Mouse (Mus musculus): ENCODE measurements around the gene Tmed4.
A peak's percentile ranks its signal among the peaks of the same experiment; 100 is the strongest.

Tmed4 gene

DNA sequence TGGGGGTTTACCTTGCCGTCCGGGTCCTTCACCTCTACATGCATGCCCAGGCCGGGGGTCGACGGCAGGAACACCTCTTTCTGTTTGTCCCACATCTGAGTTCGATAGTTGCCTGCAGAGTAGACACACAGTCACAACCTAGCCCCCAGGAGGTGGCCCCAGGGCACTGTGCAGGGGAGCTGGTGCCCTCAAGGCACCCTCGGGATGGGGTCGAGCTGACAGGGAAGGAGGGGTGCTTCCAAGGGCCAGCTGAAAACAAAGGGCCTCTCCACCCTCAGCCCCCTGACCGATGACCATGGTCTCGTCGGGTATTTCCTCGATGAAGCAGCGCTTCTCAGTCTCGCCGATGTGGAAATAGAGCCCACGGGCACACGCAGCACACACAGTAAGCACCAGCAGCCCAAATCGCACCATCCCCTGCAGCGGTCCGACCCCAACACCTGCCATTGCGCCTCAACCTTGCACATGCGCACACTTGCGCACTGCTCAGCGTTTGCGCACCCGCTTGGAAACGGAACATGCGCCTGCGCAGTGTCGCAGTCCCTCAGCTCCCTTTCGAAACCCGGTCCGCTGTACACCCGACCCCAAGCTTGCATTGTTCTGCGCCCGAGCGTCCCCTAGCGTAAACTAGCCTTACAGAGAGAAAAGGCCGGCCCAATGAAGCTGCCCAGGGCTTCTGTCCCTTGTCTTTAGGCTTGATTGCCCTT lies at the start of gene Tmed4:
Gene Tmed4 (minus strand): TSS at position 484 of the 707 bp plus-strand sequence.
- peak; percentile 94 for DNase-seq (ENCODE audit: low read depth, low spot score)

DNA sequence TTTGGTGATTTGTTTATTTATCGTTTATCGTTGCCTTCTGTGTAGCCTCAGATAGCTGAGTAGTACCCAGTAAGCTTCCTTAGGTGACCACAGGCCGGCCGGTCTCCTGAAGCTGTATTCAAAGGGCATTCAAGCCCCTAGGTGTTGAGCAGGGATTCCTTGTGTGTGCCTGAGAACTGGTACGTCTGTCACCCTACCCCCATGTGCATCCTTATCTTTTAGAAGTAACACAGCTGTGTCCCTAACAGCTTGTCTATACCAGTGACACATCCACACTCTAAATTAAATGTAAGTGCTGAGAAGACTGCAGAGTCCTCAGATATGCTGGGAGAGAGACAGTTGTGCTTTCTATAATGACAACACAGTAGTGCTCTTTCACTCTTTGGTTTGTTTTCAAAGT lies 48.7 kb upstream of the Tmed4 start:
- no peak for DNase-seq (ENCODE audit: low read depth, low spot score)

DNA sequence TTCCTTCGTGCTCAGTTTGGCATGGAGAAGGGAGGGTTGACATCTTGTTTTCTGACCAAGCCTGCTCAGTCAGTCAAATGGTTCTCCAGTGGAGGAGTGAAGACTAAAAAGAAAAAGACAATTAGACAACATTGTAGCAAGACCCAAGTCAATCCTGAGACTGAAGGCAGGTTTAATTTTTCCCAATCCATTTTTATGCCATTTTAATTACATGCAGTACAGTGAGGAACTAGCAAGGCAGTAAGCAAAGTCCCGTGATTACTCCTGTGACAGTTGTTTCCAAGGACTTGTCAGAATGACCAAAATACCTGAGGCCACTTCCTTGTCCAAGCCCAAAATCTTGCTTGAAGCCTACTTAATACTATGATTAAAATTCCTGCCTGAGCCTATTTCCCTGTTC lies 47.4 kb upstream of the Tmed4 start:
- DNase-seq (ENCODE audit: low read depth, low spot score), result no peak

DNA sequence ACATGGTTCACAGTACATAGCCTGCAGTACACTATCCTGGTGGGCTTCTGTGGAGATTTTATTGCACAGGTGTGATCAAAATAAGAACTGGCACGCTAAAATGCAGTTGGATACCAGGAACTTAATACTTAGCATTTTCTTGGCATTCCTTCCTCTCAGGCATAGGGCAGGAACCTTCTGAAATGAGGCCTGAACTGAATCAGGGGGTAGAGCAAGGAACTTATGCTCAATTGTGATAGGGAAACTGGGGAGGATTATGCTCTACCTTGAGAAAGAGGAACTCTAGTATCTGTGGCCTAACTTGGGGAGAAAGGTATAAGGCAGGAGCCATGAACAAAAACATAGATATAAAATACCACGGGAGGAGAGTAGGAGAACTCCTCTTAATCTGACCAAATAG lies 44.7 kb upstream of the Tmed4 start:
- no peak for DNase-seq (ENCODE audit: low read depth, low spot score)

DNA sequence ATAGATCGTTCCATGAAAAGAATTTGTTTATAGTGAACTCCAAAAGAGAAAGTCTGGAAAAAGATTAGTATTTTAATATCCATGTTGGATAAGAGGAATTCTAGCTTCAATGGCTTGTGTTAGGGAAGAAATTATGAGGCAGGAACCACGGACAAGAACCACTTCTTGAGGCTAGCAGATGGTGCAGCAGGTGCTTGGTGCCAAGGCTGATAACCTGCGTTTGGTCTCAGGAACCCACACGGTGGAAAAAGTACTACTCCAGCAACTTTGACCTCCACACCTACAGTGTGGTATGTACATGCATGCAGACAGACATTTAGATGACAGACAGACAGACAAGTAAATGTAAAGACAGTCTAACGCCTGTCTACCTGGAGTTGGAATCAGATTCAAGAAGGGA lies 43.9 kb upstream of the Tmed4 start:
- DNase-seq (ENCODE audit: low read depth, low spot score), result no peak

DNA sequence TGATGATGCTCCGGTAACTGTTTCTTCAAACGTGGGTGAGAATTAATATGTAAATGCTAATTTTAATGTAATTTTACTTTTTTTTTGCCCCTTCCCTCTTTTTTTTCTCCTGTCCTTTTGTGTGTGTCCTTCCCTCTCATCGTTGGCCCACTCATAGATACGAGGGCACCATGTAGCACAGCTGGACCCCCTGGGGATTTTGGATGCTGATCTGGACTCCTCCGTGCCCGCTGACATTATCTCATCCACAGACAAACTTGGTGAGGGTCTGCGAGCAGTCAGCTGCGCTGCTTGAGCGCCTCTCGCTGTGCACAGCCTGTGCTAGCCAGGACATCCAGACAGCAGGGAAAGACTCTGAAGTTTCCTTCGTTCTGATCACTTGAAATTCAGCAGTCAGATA lies 42.2 kb upstream of the Tmed4 start:
- DNase-seq (ENCODE audit: low read depth, low spot score), result no peak

DNA sequence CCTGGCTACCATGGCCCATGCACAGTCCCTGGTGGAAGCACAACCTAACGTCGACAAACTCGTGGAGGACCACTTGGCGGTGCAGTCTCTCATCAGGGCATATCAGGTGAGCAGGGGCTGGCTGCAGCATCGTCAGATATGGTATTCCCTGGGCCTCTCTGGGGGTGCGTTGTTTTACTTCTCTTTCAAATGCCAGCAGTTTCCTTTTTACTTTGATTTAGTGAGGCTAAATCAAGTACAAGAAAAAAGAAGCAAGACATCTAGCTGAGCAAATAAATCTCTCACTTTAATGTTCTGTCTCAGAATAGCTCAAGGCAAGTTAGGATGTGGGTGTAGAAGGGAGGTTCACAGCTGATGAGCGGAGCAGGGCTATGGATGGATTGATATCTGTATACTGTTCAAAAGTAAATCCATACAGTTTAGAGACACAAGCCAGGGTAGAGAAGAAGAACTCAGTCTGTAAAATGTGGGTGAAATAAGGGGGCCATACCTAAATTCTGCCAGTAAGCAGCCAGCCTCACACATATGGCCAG lies 39.3 kb upstream of the Tmed4 start:
- DNase-seq (ENCODE audit: low read depth, low spot score), result peak; percentile 39

DNA sequence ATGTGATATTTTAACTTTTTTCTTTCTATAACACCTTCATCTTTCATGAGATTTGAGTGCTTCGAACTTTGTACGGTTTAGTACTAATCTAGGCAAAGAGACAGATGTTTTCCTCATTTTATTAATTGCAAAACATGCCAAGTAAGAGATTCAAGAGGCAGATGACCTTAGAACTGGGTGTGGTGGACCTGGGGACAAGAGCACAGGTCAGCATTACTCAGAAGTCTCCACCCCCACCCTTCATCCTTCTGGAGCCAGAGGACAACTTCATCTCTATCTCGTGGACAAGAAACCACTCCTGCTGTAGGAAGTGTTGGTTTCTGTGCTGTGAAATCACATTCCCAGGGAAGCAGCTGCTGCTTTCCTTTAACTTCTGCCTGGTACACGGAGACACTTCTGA lies 33.5 kb upstream of the Tmed4 start:
- DNase-seq (ENCODE audit: low read depth, low spot score), result no peak

DNA sequence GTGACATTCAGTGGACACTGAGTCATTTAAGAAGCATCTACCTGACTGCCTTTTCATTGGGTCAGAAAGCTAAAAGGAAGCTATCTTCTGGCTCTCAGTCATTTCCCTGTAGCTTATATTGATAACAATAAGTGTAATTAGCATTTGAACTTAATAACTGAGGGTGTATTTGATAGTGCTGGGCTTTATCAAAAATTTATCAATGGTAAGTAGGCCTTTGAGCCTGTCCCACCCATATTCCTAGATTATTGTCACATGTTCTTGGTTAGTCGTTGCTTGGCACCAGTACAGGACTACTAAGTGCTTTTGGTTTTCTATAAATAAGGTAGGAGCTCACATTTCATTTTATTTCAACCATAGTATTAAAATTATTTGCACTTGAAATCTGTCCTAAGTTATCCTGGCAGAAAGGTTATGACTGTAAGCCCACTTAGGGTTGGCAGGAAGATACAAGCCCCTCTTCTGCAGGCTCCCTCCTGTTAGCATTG lies 31.3 kb upstream of the Tmed4 start:
- DNase-seq (ENCODE audit: low read depth, low spot score), result no peak

DNA sequence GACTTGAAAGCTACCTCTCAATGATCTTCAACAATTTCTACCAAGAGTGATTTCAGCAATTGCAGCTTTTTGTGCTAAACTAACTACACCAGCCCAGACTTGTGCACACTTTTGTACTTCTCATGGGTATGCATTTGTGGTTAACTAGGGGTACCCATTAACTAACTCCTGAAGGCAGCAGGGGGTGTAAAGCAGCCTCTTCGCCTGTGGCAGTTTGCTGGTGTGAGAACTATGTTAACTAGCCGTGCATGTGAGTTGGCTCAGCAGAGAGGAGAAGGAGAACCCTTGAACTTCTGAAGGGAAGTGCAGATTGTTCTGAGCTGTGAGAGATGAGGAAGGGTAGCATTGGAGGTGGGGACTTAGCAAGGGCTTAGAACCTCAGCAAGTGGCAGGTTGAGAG lies 28.1 kb upstream of the Tmed4 start:
- DNase-seq (ENCODE audit: low read depth, low spot score), result no peak

DNA sequence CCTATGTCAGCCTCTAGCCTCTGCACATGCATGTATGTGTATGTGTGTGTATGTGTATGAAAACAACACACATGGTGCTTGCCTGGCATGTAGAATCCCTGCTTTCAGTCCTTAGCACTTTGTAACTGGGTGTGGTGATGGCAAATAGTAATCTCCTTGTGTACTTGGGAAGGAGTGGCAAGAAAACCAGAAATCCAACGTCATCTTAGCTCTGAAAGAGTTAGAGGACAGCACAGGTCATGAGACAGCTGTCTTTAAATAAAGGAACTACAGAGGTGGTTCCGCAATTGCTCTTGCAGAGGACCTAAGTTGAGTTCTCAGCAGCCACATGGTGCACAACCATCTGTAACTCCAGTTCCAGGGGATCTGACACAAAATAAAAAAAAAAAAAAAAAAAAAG lies 24.8 kb upstream of the Tmed4 start:
- no peak for DNase-seq (ENCODE audit: low read depth, low spot score)

DNA sequence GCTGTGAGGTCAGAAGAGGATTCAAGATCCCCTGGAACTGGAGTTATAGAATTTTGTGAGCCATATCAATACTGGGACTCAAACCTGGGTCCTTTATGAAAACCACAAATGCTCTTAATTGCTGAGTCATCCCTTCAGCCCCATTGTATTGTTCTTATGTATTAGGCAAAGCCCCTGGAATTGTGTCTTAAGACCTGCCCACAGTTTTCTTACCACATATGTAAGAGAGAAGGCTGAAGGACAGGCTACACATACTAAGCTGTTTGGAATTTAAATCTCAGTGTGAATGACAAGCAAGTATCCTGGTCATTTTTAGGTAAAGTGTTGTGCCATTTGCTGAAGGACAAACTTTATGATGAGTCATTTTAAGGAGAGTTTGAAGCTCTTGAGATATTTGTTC lies 21.4 kb upstream of the Tmed4 start:
- no peak for DNase-seq (ENCODE audit: low read depth, low spot score)

DNA sequence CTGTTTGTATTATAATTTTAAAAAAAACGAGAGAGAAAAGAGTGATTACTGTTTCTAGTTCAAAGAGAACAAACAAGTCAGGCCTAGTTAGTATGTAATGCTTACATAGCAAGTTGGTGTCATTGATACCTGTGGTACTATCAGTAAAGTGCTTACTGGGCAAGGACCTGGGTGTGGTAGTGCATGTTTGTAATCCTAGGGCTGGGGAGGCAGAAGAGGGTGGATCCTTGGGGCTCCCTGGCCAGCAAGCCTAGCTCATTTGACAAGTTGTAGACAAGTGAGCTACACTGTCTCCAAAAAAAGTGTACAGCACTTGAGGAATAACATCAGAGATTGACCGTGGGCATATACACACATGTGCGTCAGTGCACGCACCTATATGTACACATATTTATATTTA lies 20.0 kb upstream of the Tmed4 start:
- DNase-seq (ENCODE audit: low read depth, low spot score), result no peak

DNA sequence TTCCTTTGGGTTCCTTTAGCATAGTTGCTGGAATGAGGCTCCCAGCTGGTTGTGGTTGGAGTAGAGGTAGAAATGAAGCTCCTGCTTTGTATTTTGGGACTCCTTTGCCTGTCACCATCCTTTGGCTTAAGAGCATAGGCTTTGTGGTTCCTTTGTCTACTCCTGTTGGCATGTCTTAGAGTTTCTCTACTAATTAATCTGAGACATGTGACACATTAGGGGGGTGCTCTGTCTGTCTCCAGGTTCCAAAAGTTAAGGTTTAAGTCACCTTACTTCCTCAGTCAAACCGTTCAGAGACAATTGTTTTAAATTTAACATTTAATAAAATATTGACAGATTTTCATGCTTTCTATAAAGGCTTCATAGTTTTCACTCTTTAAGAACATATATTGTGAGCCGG lies 18.9 kb upstream of the Tmed4 start:
- no peak for DNase-seq (ENCODE audit: low read depth, low spot score)

DNA sequence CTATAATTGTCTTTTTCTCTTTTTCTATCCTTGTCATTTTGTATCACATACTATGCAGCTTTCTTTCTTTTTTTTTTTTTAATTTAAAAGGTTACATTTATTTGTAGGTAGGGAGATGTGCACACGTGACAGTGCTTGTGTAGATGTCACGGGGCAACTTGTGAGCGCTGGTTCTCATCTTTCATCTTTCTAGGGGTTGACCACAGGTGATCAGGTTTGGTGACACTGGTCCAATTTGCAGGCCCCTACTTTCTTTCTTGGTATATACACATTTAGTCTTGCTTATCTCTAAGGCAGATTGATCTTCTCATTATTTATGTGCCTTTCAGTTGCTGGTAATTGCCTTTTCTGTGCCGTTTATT lies 18.3 kb upstream of the Tmed4 start:
- DNase-seq (ENCODE audit: low read depth, low spot score), result no peak

DNA sequence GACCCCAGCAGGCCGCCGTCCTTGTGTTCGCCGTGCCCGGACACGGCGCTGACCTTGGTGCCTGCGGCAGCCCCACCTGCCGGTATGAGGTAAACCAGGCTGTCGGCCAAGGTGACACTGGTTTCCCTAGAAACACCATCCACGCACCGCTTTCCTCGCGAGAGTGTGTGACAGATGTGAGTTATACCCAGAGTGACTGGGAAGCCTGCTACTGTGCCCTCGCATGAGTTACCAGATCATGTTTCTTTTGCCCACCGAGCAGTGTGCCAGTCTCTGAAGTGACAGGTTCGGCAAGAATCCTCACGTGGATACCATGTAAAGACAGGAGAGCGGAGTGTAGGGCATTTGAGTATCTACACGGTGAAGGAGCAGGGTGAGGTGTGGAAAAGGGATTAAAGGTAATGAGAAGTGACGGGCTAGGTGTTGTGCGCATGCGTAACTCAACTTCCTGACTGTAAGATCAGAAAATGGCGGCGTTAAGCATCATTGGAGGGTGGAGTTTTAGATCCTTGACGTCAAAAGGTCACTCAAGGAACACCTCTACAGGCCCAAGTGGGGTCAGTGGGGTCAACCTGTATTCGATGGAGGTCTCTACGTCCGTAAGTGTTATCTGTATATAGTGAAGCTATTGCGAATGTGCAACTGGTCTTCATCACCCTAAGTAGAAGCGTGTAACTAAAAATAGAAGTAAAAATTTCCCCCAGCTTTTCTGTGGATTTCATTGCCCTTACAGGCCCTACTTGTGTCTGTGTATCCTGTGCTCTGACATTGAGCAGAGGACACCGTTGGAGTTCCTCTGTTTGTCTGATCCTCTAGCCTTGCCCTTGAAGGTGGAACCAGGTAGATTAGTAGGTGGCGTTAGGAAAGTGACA lies 17.7 kb upstream of the Tmed4 start:
- peak; percentile 80 for DNase-seq (ENCODE audit: low read depth, low spot score)

DNA sequence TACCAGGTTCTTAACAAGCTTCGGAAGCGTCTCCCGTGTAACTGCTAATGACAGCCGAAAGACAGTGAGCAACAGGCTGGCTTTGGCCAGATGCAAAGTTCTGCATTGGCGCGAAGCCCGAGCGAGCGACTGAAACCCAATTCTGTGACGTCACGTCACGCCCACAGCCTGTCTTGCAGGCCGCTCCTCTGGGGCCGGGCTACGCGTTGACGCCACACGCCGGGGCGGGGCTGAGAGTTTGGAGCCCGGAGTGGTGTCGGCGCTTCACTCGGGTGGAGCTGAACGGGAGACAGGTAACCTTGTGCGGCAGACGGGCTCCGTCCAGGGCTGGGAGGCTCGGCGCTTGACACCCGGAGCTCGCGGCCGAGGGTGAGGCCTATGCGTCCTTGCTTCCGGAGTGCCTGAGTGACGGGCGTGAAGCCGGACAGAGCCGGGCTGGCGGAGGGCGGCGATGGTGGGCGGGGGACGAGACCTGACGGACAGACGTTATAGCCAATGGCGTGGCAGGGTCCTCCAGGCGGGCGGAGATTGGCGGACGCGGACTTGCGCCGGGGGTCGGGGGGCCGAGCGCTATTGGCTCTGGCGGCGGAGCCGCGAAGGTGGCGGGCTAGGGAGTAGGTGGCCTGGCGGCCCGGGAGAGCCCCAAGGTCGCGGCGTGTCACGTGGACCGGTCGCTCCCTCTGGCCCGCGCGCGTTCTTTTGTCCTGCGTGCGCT lies 16.9 kb upstream of the Tmed4 start, which contains the start of gene Ogdh:
Gene Ogdh (plus strand): TSS at position 233 of the 715 bp plus-strand sequence.
- peak; percentile 94 for DNase-seq (ENCODE audit: low read depth, low spot score)

DNA sequence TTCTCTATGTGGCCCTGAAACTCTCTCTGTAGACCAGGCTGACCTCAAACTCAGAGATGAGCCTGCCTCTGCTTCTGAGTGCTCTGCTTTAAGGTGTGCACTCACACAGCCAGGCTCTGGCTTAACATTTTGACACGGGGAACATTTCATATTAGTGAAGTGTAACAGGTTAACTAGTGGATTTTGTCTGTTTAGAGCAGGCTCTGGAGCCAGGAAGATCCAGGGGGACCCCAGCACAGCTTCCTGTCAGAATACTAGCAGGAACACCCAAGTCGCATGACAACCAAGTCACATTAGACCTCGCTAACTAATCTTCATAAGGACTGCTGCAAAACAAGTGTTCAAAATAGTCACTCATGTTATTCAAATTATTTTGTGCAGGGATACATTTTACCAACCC lies 16.2 kb upstream of the Tmed4 start:
- DNase-seq (ENCODE audit: low read depth, low spot score), result no peak

DNA sequence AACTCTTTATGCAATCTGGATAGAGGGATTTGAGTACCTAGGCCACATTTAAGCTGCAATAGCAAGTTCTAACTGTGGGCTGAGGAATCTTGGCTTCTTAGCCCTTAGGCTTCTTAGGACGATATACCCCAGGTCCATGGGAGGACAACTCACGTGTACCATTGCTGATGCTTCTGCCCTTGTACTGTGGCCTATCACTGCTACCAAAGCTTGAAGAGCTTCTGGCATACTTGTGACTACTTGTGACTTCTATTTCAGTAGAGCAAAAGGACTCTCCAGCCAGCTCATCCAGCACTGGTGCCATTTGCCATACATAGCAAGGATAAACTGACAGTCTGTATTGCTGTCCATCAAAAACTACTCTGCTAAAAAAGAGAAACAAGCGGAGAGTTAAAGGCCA lies 15.5 kb upstream of the Tmed4 start:
- DNase-seq (ENCODE audit: low read depth, low spot score), result no peak

DNA sequence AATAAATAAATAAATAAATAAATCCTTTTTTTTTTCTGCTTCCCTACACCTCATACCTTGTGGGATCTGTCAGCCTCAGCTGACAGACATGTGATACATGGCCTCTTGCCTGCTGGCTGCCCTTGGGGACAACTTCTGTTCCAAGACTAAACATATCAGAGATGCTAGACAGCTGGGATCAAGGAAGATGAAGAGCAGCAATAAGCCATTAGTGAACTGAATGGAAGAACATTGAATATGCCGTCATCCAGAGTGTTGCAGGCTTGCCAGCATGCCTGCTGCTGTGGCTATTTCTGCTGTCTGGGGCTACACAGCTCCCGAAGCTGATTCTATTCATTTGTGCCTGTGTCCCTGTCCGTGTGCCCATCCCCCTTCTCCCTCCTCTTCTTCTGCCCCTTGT lies 8.3 kb upstream of the Tmed4 start:
- DNase-seq (ENCODE audit: low read depth, low spot score), result no peak

DNA sequence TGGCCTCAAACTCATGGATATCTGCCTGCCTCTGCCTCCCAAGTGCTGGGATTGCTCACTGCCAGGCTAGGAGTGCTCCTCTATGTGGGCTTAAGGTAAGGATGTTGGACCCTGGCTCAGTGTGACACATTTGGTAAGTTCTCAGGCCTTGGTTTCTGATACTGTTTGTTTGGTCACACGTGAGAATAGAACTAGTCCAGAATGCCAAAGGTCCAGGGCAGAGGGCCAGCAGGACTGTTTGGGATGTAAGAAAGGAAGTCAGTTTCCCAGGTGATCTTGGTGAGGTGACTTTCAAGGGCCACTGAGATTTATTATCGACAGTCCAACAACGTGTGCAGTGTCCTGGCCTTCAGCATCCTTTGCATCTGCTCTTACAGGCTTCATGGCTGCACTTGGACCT lies 1.8 kb upstream of the Tmed4 start:
- DNase-seq (ENCODE audit: low read depth, low spot score), result no peak

DNA sequence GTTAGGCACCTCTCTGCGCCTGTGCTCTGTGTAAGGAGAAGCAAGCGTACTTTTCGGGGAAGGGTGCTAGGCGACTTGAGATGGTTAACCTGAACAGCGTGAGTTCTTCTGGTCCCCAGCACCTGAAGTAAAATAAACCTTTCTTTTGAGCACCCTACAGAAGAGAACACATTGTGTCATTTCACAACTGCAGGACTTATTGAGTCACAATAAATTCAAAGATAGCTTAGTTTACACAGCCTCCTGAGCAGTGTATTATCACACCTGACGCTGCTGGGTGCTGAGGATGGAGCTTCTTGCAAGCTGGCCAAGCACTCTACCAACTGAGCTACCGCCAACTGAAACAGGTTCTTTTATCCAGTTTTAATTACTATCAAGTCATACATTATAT lies 419 bp upstream of the Tmed4 start:
- no peak for DNase-seq (ENCODE audit: low read depth, low spot score)
